Mouse (Mus musculus) lung, adult 18-20 months (tissue): Measurements from ENCODE around the gene 4931406C07Rik.

ENCODE experiments used
- DNase-seq, 2 experiments: peaks; one replicate each; pipeline ENCODE4 v3.0.0; 2022; ENCODE audit warnings: mixed read lengths in 2 of 2

4931406C07Rik gene

GRCm38 (mm10) chr9:15287846-15288245 lies 18.4 kb downstream of the 4931406C07Rik start:
- DNase-seq, result no peak

- no peak for DNase-seq
Measured at GRCm38 (mm10) chr9:15285443-15285842, 20.8 kb downstream of the 4931406C07Rik start.

- no peak for DNase-seq
Measured at GRCm38 (mm10) chr9:15280491-15280879, 25.8 kb downstream of the 4931406C07Rik start.

- DNase-seq, result peak; percentile 94
Measured at GRCm38 (mm10) chr9:15279649-15280490, 26.4 kb downstream of the 4931406C07Rik start, which contains the start of gene Med17. TSS of gene Med17 (minus strand) at chr9:15279931.

GRCm38 (mm10) chr9:15279139-15279648 lies 27.1 kb downstream of the 4931406C07Rik start:
- no peak for DNase-seq

- no peak for DNase-seq
Measured at GRCm38 (mm10) chr9:15278343-15278742, 27.9 kb downstream of the 4931406C07Rik start.

- DNase-seq, result no peak
Measured at GRCm38 (mm10) chr9:15276855-15277254, 29.4 kb downstream of the 4931406C07Rik start.

GRCm38 (mm10) chr9:15273981-15274380 lies 32.3 kb downstream of the 4931406C07Rik start:
- DNase-seq, result no peak

GRCm38 (mm10) chr9:15263487-15263886 lies 42.8 kb downstream of the 4931406C07Rik start:
- no peak for DNase-seq

- DNase-seq, result no peak
Measured at GRCm38 (mm10) chr9:15261980-15262379, 44.3 kb downstream of the 4931406C07Rik start.

GRCm38 (mm10) chr9:15256214-15256613 lies 50.0 kb downstream of the 4931406C07Rik start:
- DNase-seq, result no peak

GRCm38 (mm10) chr9:15254501-15254900 lies 51.7 kb downstream of the 4931406C07Rik start:
- no peak for DNase-seq

- no peak for DNase-seq
Measured at GRCm38 (mm10) chr9:15252196-15252595, 54.1 kb downstream of the 4931406C07Rik start.

- no peak for DNase-seq
Measured at GRCm38 (mm10) chr9:15250376-15250775, 55.9 kb downstream of the 4931406C07Rik start.

GRCm38 (mm10) chr9:15245319-15246075 lies 60.8 kb downstream of the 4931406C07Rik start:
- no peak for DNase-seq

- DNase-seq, result no peak
Measured at GRCm38 (mm10) chr9:15242130-15242529, 64.1 kb downstream of the 4931406C07Rik start.

GRCm38 (mm10) chr9:15241596-15241939 lies 64.7 kb downstream of the 4931406C07Rik start:
- peak; percentile 17 to 52 for DNase-seq

GRCm38 (mm10) chr9:15240863-15241595 lies 65.2 kb downstream of the 4931406C07Rik start:
- DNase-seq, result no peak

- DNase-seq, result no peak
Measured at GRCm38 (mm10) chr9:15240006-15240405, 66.2 kb downstream of the 4931406C07Rik start.

- no peak for DNase-seq
Measured at GRCm38 (mm10) chr9:15239042-15239925, 67.0 kb downstream of the 4931406C07Rik start, which contains the start of gene Vstm5. TSS of gene Vstm5 (plus strand) at chr9:15239045.

GRCm38 (mm10) chr9:15238297-15238990 lies 67.8 kb downstream of the 4931406C07Rik start:
- DNase-seq, result no peak
